Mouse (Mus musculus) midbrain, embryonic 15.5 days (tissue): ENCODE measurements at regions not wholly inside any gene's neighbourhood (a gene's known extent, or its start where the extent isn't known, plus 50 kb on each side); places are given as distances from the start of the nearest gene placed in this dataset.

Experiments used
- ATAC-seq: fragments of 200-750 bp; cut with Nextera tagmentation; replicated peaks from 2 replicates; pipeline ENCODE4 v1.8.0; 2017; ENCODE audit warnings: moderate TSS enrichment
- H3K27ac ChIP-seq: fragments of 300-500 bp; sonication (generic); 2 replicates; pipeline ENCODE4 v1.5.1; 2015; ENCODE audit warnings: mild to moderate bottlenecking, inconsistent platforms
- H3K27me3 ChIP-seq: fragments of 300-500 bp; sonication (generic); replicated peaks from 2 replicates; pipeline ENCODE4 v1.6.1; 2015; ENCODE audit warnings: inconsistent platforms
- H3K36me3 ChIP-seq: fragments of 300-500 bp; sonication (generic); replicated peaks from 2 replicates; pipeline ENCODE4 v1.6.1; 2015; ENCODE audit warnings: inconsistent platforms
- H3K4me1 ChIP-seq: fragments of 300-500 bp; sonication (generic); 2 replicates; pipeline ENCODE4 v1.6.1; 2015; ENCODE audit warnings: inconsistent platforms
- H3K4me2 ChIP-seq: fragments of 300-500 bp; sonication (generic); 2 replicates; pipeline ENCODE4 v1.6.1; 2015; ENCODE audit warnings: inconsistent platforms, mild to moderate bottlenecking, moderate library complexity
- H3K4me3 ChIP-seq: fragments of 300-500 bp; sonication (generic); 2 replicates; pipeline ENCODE4 v1.5.1; 2015; ENCODE audit warnings: mild to moderate bottlenecking, inconsistent platforms
- H3K9ac ChIP-seq: fragments of 300-500 bp; sonication (generic); 2 replicates; pipeline ENCODE4 v1.6.1; 2015; ENCODE audit warnings: mild to moderate bottlenecking, inconsistent platforms
- H3K9me3 ChIP-seq: fragments of 300-500 bp; sonication (generic); 2 replicates; pipeline ENCODE4 v1.6.1; 2016; ENCODE audit warnings: inconsistent platforms
- WGBS: fragments of 180-500 bp; shearing (Covaris S2); methylation state at CpG from one replicate; pipeline ENCODE4 v1.1.7; 2015; ENCODE audit warnings: mixed read lengths; 5-methylcytosine and 5-hydroxymethylcytosine counted together

DNA sequence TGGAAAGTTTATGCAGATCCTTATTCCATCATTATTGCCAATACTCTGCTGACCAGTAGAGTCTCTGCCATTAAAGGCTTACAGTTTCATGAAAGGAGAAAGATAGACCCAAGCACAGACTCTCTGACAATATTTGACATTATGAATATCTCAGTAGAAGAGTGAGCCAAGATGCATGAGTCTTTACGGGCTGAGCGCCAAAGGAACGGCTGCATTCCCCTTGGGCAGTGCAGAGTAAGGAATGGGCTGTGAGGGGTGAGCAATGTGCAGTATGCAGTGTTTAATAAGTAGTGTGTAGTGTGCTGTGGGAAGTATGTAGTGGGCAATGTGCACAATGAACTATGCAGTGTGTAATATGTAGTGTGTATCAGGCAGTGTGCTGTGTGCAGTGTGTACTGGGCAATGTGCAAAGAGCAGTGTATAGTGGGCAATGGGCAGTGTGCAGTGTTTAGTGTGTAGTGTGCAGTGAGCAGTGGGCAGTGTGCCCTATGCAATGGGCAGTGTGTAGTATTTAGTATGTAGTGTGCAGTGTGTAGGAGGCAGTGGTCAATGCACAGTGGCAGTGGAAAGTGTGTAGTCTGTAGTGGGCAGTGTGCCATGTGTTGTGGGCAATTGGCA is 671.8 kb downstream of the 5730522E02Rik start:
- 91% methylated on average over 3 of the region's 3 CpGs for WGBS
- H3K27ac ChIP-seq, result no peak overlapping the region
- ATAC-seq, result 0 out of 2 replicates have a peak, but pooled peaks have one; percentile 37

DNA sequence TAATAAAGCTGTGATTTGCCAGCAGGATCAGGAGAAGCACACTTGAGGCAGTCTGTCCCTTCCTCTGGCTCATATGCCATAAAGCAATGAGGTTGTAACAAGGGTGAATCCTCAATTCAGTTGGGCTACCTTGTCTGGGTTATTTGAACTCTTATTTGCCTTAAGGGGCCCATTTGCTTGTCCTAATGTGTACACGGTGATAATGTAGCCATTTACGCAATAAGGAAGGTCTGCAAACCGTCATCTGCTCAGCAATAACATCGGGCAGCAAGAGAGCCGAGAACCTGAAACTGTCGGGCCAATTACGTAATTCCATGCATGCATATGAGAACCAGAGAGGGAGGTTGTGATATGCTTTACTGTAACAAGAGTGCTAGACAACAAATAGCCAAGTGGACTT is 674.5 kb downstream of the 5730522E02Rik start:
- WGBS, result 87% methylated on average over 7 of the region's 7 CpGs
- H3K4me2 ChIP-seq, result no peak overlapping the region
- H3K4me3 ChIP-seq, result no peak overlapping the region
- H3K4me1 ChIP-seq, result peaks cover 10% of the 10 kb centered on the region
- no peaks in the 10 kb centered on the region for H3K9me3 ChIP-seq
- H3K27me3 ChIP-seq, result no peaks in the 10 kb centered on the region
- H3K9ac ChIP-seq, result no peak overlapping the region
- no peak for ATAC-seq
- no peaks in the 10 kb centered on the region for H3K36me3 ChIP-seq
- no peak overlapping the region for H3K27ac ChIP-seq

More for the DNA sequence above, 671.8 kb downstream of the 5730522E02Rik start:
- Histone ChIP-seq H3K27me3 (no peaks in the 10 kb centered on the region), H3K9ac (no peak overlapping the region), H3K4me2 (no peak overlapping the region), H3K36me3 (no peaks in the 10 kb centered on the region), H3K4me1 (no peaks in the 10 kb centered on the region), H3K9me3 (no peaks in the 10 kb centered on the region), H3K4me3 (no peak overlapping the region)

DNA sequence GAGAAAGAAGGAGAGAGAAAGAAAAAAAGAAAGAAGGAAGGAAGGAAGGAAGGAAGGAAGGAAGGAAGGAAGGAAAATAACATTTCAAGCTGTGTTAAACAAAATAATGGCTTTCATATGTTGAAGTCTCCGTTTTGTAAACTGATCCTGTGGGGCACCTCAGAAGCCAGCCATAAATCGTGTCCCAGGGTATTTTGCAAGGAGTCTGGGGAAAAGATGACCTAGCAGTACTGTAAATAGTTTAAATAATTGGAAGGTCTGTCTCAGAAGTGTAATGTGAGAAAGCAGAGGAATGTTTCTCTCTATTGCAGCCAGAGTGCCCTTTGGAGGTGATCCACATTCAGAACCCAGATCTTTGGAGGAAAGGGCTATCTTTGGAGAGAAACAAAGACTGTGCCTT is 677.5 kb downstream of the 5730522E02Rik start:
- Histone ChIP-seq H3K27me3 (no peaks in the 10 kb centered on the region), H3K9ac (no peak overlapping the region), H3K4me1 (peaks cover 12% of the 10 kb centered on the region), H3K4me2 (no peak overlapping the region), H3K27ac (no peak overlapping the region), H3K4me3 (no peak overlapping the region), H3K36me3 (no peaks in the 10 kb centered on the region), H3K9me3 (no peaks in the 10 kb centered on the region)
- 64% methylated on average over 2 of the region's 2 CpGs for WGBS
- ATAC-seq, result no peak

- Histone ChIP-seq H3K4me1 (peaks cover 12% of the 10 kb centered on the region), H3K27ac (peak overlapping the region; percentile 63)
- WGBS, result 35% methylated on average over 9 of the region's 9 CpGs
Measured at GRCm38 (mm10) chr11:25531668-25532398, 678.7 kb downstream of the 5730522E02Rik start.

GRCm38 (mm10) chr11:25528056-25528455 is 682.5 kb downstream of the 5730522E02Rik start:
- H3K27me3 ChIP-seq, result no peaks in the 10 kb centered on the region
- no peak overlapping the region for H3K9ac ChIP-seq
- WGBS, result 72% methylated on average over 5 of the region's 5 CpGs
- H3K4me1 ChIP-seq, result peaks cover 12% of the 10 kb centered on the region
- no peaks in the 10 kb centered on the region for H3K36me3 ChIP-seq
- no peak overlapping the region for H3K4me2 ChIP-seq
- no peaks in the 10 kb centered on the region for H3K9me3 ChIP-seq
- no peak for ATAC-seq
- H3K27ac ChIP-seq, result no peak overlapping the region
- no peak overlapping the region for H3K4me3 ChIP-seq

More at GRCm38 (mm10) chr11:25531668-25532398, 678.7 kb downstream of the 5730522E02Rik start:
- H3K4me2 ChIP-seq, result no peak overlapping the region
- peak; percentile 70; the same call in 1 of the 2 replicates for ATAC-seq
- H3K4me3 ChIP-seq, result no peak overlapping the region
- no peaks in the 10 kb centered on the region for H3K36me3 ChIP-seq
- no peaks in the 10 kb centered on the region for H3K9me3 ChIP-seq
- no peak overlapping the region for H3K9ac ChIP-seq
- no peaks in the 10 kb centered on the region for H3K27me3 ChIP-seq

GRCm38 (mm10) chr11:25518903-25519302 is 691.7 kb downstream of the 5730522E02Rik start:
- H3K27ac ChIP-seq, result no peak overlapping the region
- no peaks in the 10 kb centered on the region for H3K27me3 ChIP-seq
- ATAC-seq, result no peak
- H3K9ac ChIP-seq, result no peak overlapping the region
- no peaks in the 10 kb centered on the region for H3K36me3 ChIP-seq
- no peaks in the 10 kb centered on the region for H3K9me3 ChIP-seq
- H3K4me2 ChIP-seq, result no peak overlapping the region
- 78% methylated on average over 2 of the region's 2 CpGs for WGBS
- no peaks in the 10 kb centered on the region for H3K4me1 ChIP-seq
- H3K4me3 ChIP-seq, result no peak overlapping the region

- Histone ChIP-seq H3K4me1 (no peaks in the 10 kb centered on the region), H3K9me3 (no peaks in the 10 kb centered on the region), H3K27me3 (no peaks in the 10 kb centered on the region), H3K9ac (no peak overlapping the region), H3K4me3 (no peak overlapping the region), H3K4me2 (no peak overlapping the region), H3K36me3 (no peaks in the 10 kb centered on the region), H3K27ac (no peak overlapping the region)
- no peak for ATAC-seq
- 85% methylated on average over 1 of the region's 1 CpGs for WGBS
Measured at GRCm38 (mm10) chr11:25518131-25518530, 692.4 kb downstream of the 5730522E02Rik start.

GRCm38 (mm10) chr11:25505500-25505899 is 705.1 kb downstream of the 5730522E02Rik start:
- Histone ChIP-seq H3K9ac (no peak overlapping the region), H3K36me3 (no peaks in the 10 kb centered on the region), H3K9me3 (no peaks in the 10 kb centered on the region), H3K4me3 (no peak overlapping the region), H3K4me1 (no peaks in the 10 kb centered on the region), H3K27me3 (no peaks in the 10 kb centered on the region), H3K27ac (no peak overlapping the region), H3K4me2 (no peak overlapping the region)
- WGBS, result 91% methylated on average over 3 of the region's 3 CpGs
- ATAC-seq, result no peak

- Histone ChIP-seq H3K27ac (no peak overlapping the region), H3K9me3 (no peaks in the 10 kb centered on the region), H3K9ac (no peak overlapping the region), H3K4me2 (no peak overlapping the region), H3K27me3 (no peaks in the 10 kb centered on the region), H3K4me1 (peaks cover 4% of the 10 kb centered on the region; the same call in 1 of the 2 replicates), H3K4me3 (no peak overlapping the region), H3K36me3 (no peaks in the 10 kb centered on the region)
- ATAC-seq, result no peak
- WGBS, result 43% methylated on average over 2 of the region's 2 CpGs
Measured at GRCm38 (mm10) chr11:25473682-25474365, 736.7 kb downstream of the 5730522E02Rik start.

DNA sequence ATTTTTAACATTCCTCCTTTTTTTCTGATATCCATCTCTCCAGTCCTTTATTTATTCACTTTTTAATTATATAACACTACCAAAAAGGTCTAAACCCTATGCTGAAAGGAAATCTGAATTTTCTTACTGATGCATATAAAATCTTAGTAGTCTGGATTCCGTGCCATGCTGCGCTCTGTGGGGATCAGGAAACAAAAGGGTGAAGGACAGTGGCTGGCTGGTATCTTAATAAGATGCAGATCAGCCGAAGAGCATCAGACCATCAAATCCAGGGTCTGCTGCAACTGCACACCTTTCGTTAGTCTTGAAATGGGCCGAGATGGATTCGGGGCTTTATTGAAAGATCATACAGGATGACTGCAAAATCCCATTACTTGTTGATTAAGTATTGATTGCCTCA is 740.7 kb downstream of the 5730522E02Rik start:
- Histone ChIP-seq H3K36me3 (no peaks in the 10 kb centered on the region), H3K4me3 (no peak overlapping the region), H3K27me3 (no peaks in the 10 kb centered on the region), H3K4me2 (no peak overlapping the region), H3K9ac (no peak overlapping the region), H3K4me1 (peaks cover 4% of the 10 kb centered on the region; the same call in 1 of the 2 replicates), H3K9me3 (no peaks in the 10 kb centered on the region), H3K27ac (no peak overlapping the region)
- no peak for ATAC-seq
- WGBS, result 29% methylated on average over 6 of the region's 6 CpGs

GRCm38 (mm10) chr11:25437206-25437605 is 773.4 kb downstream of the 5730522E02Rik start:
- no peak overlapping the region for H3K9ac ChIP-seq
- no peaks in the 10 kb centered on the region for H3K27me3 ChIP-seq
- WGBS, result 57% methylated on average over 1 of the region's 1 CpGs
- no peaks in the 10 kb centered on the region for H3K9me3 ChIP-seq
- H3K36me3 ChIP-seq, result no peaks in the 10 kb centered on the region
- H3K4me2 ChIP-seq, result no peak overlapping the region
- ATAC-seq, result no peak
- H3K27ac ChIP-seq, result no peak overlapping the region
- no peaks in the 10 kb centered on the region for H3K4me1 ChIP-seq
- no peak overlapping the region for H3K4me3 ChIP-seq

- H3K27ac ChIP-seq, result no peak overlapping the region
- no peak for ATAC-seq
- no peaks in the 10 kb centered on the region for H3K36me3 ChIP-seq
- no peak overlapping the region for H3K4me2 ChIP-seq
- H3K27me3 ChIP-seq, result no peaks in the 10 kb centered on the region
- H3K4me3 ChIP-seq, result no peak overlapping the region
- no peak overlapping the region for H3K9ac ChIP-seq
- H3K9me3 ChIP-seq, result no peaks in the 10 kb centered on the region
- no peaks in the 10 kb centered on the region for H3K4me1 ChIP-seq
- 22% methylated on average over 1 of the region's 1 CpGs for WGBS
Measured at GRCm38 (mm10) chr11:25435645-25436044, 774.9 kb downstream of the 5730522E02Rik start.
